ENCODE assay signal across 9 mouse cellular contexts in genomic region chr11:53758791-53759351, GRCm38 (mm10). TPM values are rescaled to one million over a fixed set of nuclear protein-coding genes. Genes with fewer than 3 reads are reported as not detected.
A peak's percentile ranks its signal among the peaks of the same experiment; 100 is the strongest.
DNase-seq lines count a peak whose midpoint lies in the region; ATAC-seq and TF ChIP-seq lines count a peak whose summit lies in the region.
"Had no signal": no experiment of that assay in that cellular context is flagged by ENCODE, and none has a peak within 500 bp of the region (broad histone marks: within the 10 kb centered on the region; RNA-seq: fewer than 3 reads in every experiment).

No protein-coding gene starts in this region.

- peaks cover 51% of the 10 kb centered on the region for H3K27me3 ChIP-seq in forebrain, embryonic 10.5 days (ENCODE audit: poor library complexity, severe bottlenecking)
- peaks cover 12% of the 10 kb centered on the region for H3K27me3 ChIP-seq in forebrain, embryonic 15.5 days
- no peaks in the 10 kb centered on the region for H3K27me3 ChIP-seq in C2C12 (ENCODE audit: control insufficient read depth, insufficient read depth, insufficient read length)
- no peaks in the 10 kb centered on the region for H3K27me3 ChIP-seq in embryonic facial prominence, embryonic 15.5 days
- H3K27me3 ChIP-seq in liver, postnatal 0 days (ENCODE audit: insufficient read depth, low read length): no peaks in the 10 kb centered on the region

- no peaks in the 10 kb centered on the region for H3K79me3 ChIP-seq in C2C12 (ENCODE audit: low read depth)

- TF ChIP-seq CTCF in C2C12 (IDR thresholded peaks at IDR 0.05; ENCODE audit: control insufficient read depth, insufficient read depth, insufficient read length): peak; percentile 24
- peak; percentile 63 for TF ChIP-seq CTCF in liver, postnatal 0 days (IDR thresholded peaks at IDR 0.05; ENCODE audit: low read depth)

- H3K4me2 ChIP-seq in forebrain, embryonic 15.5 days (replicated peaks): no peak overlapping the region
- H3K4me2 ChIP-seq in embryonic facial prominence, embryonic 15.5 days (replicated peaks): no peak overlapping the region
- no peak overlapping the region for H3K4me2 ChIP-seq in liver, postnatal 0 days (ENCODE audit: low read depth, low read length)

- whole genome bisulfite sequencing in forebrain, embryonic 10.5 days: 44% methylated on average over 6 of the region's 6 CpGs
- WGBS in forebrain, embryonic 15.5 days: 48% methylated on average over 6 of the region's 6 CpGs
- WGBS in embryonic facial prominence, embryonic 15.5 days: 38% methylated on average over 6 of the region's 6 CpGs
- WGBS in liver, postnatal 0 days (ENCODE audit: insufficient replicate concordance): 48% methylated on average over 6 of the region's 6 CpGs

- DNase-seq in forebrain, embryonic 10.5 days (ENCODE audit: extremely low spot score, low spot score): no peak
- DNase-seq in liver, postnatal 0 days: no peak
- no peak for DNase-seq in layer of hippocampus, adult 9-10 months (ENCODE audit: low spot score)
- DNase-seq in cerebellum, adult 9-10 months: no peak

- no peaks in the 10 kb centered on the region for H3K79me2 ChIP-seq in C2C12 (ENCODE audit: control insufficient read depth, insufficient read depth)

- H3ac ChIP-seq in C2C12 (ENCODE audit: control insufficient read depth, insufficient read length, low read depth): no peak overlapping the region

- no peaks in the 10 kb centered on the region for H3K9me3 ChIP-seq in forebrain, embryonic 10.5 days
- no peaks in the 10 kb centered on the region for H3K9me3 ChIP-seq in forebrain, embryonic 15.5 days
- no peaks in the 10 kb centered on the region for H3K9me3 ChIP-seq in embryonic facial prominence, embryonic 15.5 days (replicated peaks)
- no peaks in the 10 kb centered on the region for H3K9me3 ChIP-seq in liver, postnatal 0 days (ENCODE audit: low read length)
- H3K9me3 ChIP-seq: G1E had no signal

- ATAC-seq in forebrain, embryonic 15.5 days (replicated peaks): no peak
- ATAC-seq in embryonic facial prominence, embryonic 15.5 days (ENCODE audit: insufficient number of reproducible peaks, low FRiP score, low TSS enrichment, low read depth): no peak
- no peak for ATAC-seq in liver, postnatal 0 days
- no peak for ATAC-seq in inflammation-experienced regulatory T-cells, adult 6 months

- peaks cover 53% of the 10 kb centered on the region for H3K4me1 ChIP-seq in forebrain, embryonic 10.5 days
- peaks cover 28% of the 10 kb centered on the region for H3K4me1 ChIP-seq in forebrain, embryonic 15.5 days
- H3K4me1 ChIP-seq in embryonic facial prominence, embryonic 15.5 days: peaks cover 45% of the 10 kb centered on the region
- peaks cover 28% of the 10 kb centered on the region for H3K4me1 ChIP-seq in liver, postnatal 0 days (ENCODE audit: insufficient read depth)

- H3K36me3 ChIP-seq in forebrain, embryonic 10.5 days (replicated peaks): no peaks in the 10 kb centered on the region
- no peaks in the 10 kb centered on the region for H3K36me3 ChIP-seq in forebrain, embryonic 15.5 days
- H3K36me3 ChIP-seq in C2C12 (ENCODE audit: control insufficient read depth, insufficient read depth): no peaks in the 10 kb centered on the region
- no peaks in the 10 kb centered on the region for H3K36me3 ChIP-seq in embryonic facial prominence, embryonic 15.5 days
- no peaks in the 10 kb centered on the region for H3K36me3 ChIP-seq in liver, postnatal 0 days (replicated peaks; ENCODE audit: insufficient read depth, low read length)
- H3K36me3 ChIP-seq: G1E had no signal

- no peak for TF ChIP-seq EP300 in liver, postnatal 0 days (IDR thresholded peaks at IDR 0.05; ENCODE audit: low read depth)

- no peak overlapping the region for H3K9ac ChIP-seq in forebrain, embryonic 15.5 days (replicated peaks)
- H3K9ac ChIP-seq in embryonic facial prominence, embryonic 15.5 days: no peak overlapping the region
- H3K9ac ChIP-seq in liver, postnatal 0 days (replicated peaks): no peak overlapping the region

- H3K27ac ChIP-seq in forebrain, embryonic 10.5 days: 0 out of 2 replicates have a peak overlapping the region, but pooled peaks have one; percentile 52
- no peak overlapping the region for H3K27ac ChIP-seq in forebrain, embryonic 15.5 days (replicated peaks)
- peak overlapping the region; percentile 35 for H3K27ac ChIP-seq in embryonic facial prominence, embryonic 15.5 days (replicated peaks)
- no peak overlapping the region for H3K27ac ChIP-seq in liver, postnatal 0 days (ENCODE audit: low read depth)

- no peak overlapping the region for H3K4me3 ChIP-seq in forebrain, embryonic 10.5 days
- H3K4me3 ChIP-seq in forebrain, embryonic 15.5 days: no peak overlapping the region
- no peak overlapping the region for H3K4me3 ChIP-seq in C2C12 (ENCODE audit: insufficient read depth, poor library complexity, severe bottlenecking)
- no peak overlapping the region for H3K4me3 ChIP-seq in embryonic facial prominence, embryonic 15.5 days (replicated peaks)
- H3K4me3 ChIP-seq in liver, postnatal 0 days (ENCODE audit: low read depth, low read length): no peak overlapping the region

TF ChIP-seq in C2C12, 6 proteins besides CTCF, POLR2A, EP300 and RAD21:
- no peak for TF ChIP-seq MYOG (IDR thresholded peaks at IDR 0.05; ENCODE audit: control insufficient read depth, extremely low read depth, insufficient read length)
- no peak for TF ChIP-seq USF1 (IDR thresholded peaks at IDR 0.05; ENCODE audit: low read depth)
- TF ChIP-seq MAX (IDR thresholded peaks at IDR 0.05): no peak
- no peak for TF ChIP-seq MYOD1 (IDR thresholded peaks at IDR 0.05; ENCODE audit: control insufficient read depth, insufficient read length, low read depth)
- TF ChIP-seq FOSL1 (IDR thresholded peaks at IDR 0.05; ENCODE audit: insufficient read depth, low read length, poor library complexity, severe bottlenecking): no peak
- TF ChIP-seq CEBPB (IDR thresholded peaks at IDR 0.05; ENCODE audit: low read depth): no peak
TF ChIP-seq in C2C12: peak in this region for 0.

RNA-seq across cellular contexts. Expression of gene Irf1, which starts 10.9 kb away (rescaled TPM):
- 3.7 and 4.9 TPM in 2 replicates for polyA plus RNA-seq in forebrain, embryonic 10.5 days (2016; fragmentation: Nextera tagmentation; extraction: Ambion mirVana)
- 2.9 and 3.3 TPM in 2 replicates for polyA plus RNA-seq in forebrain, embryonic 15.5 days (2015; fragmentation: Nextera tagmentation; extraction: Ambion mirVana)
- polyA plus RNA-seq in C2C12 (2012; fragmentation: generic; extraction: Trizol): 26.7 TPM
- polyA plus RNA-seq in embryonic facial prominence, embryonic 15.5 days (2015; fragmentation: Nextera tagmentation; extraction: Ambion mirVana): 14.8 and 16.2 TPM in 2 replicates
- 22.0 and 24.5 TPM in 2 replicates for polyA plus RNA-seq in liver, postnatal 0 days (2015; fragmentation: Nextera tagmentation; extraction: Ambion mirVana)
- polyA plus RNA-seq in inflammation-experienced regulatory T-cells, adult 6 months (2017; shearing (Covaris generic)): 100 to 1,000 TPM; 273 to 355 (median 291) TPM

RNA-seq across cellular contexts. Expression of gene Gm17334, which starts 14.1 kb away (rescaled TPM):
- not detected in 2 replicates for polyA plus RNA-seq in forebrain, embryonic 10.5 days (2016; fragmentation: Nextera tagmentation; extraction: Ambion mirVana)
- not detected in 2 replicates for polyA plus RNA-seq in forebrain, embryonic 15.5 days (2015; fragmentation: Nextera tagmentation; extraction: Ambion mirVana)
- 0.18 TPM for polyA plus RNA-seq in C2C12 (2012; fragmentation: generic; extraction: Trizol)
- polyA plus RNA-seq in embryonic facial prominence, embryonic 15.5 days (2015; fragmentation: Nextera tagmentation; extraction: Ambion mirVana): 0.31 and 0.50 TPM in 2 replicates
- 0.12 and 0.23 TPM in 2 replicates for polyA plus RNA-seq in liver, postnatal 0 days (2015; fragmentation: Nextera tagmentation; extraction: Ambion mirVana)
- 1 to 10 TPM; 5.6 to 9.0 (median 6.7) TPM for polyA plus RNA-seq in inflammation-experienced regulatory T-cells, adult 6 months (2017; shearing (Covaris generic))
- polyA plus RNA-seq: G1E had no signal

RNA-seq across cellular contexts. Expression of gene Il5, which starts 38.3 kb away (rescaled TPM):
- polyA plus RNA-seq in forebrain, embryonic 10.5 days (2016; fragmentation: Nextera tagmentation; extraction: Ambion mirVana): 0.11 TPM in 1 of 2 replicates, not detected in the other
- not detected in 2 replicates for polyA plus RNA-seq in forebrain, embryonic 15.5 days (2015; fragmentation: Nextera tagmentation; extraction: Ambion mirVana)
- polyA plus RNA-seq in C2C12 (2012; fragmentation: generic; extraction: Trizol): not detected
- polyA plus RNA-seq in embryonic facial prominence, embryonic 15.5 days (2015; fragmentation: Nextera tagmentation; extraction: Ambion mirVana): not detected in 2 replicates
- not detected in 2 replicates for polyA plus RNA-seq in liver, postnatal 0 days (2015; fragmentation: Nextera tagmentation; extraction: Ambion mirVana)
- not detected for polyA plus RNA-seq in inflammation-experienced regulatory T-cells, adult 6 months (2017; shearing (Covaris generic))
- polyA plus RNA-seq: G1E had no signal

RNA-seq across cellular contexts. Expression of gene Rad50, which starts 51.8 kb away (rescaled TPM):
- 27.4 and 27.8 TPM in 2 replicates for polyA plus RNA-seq in forebrain, embryonic 10.5 days (2016; fragmentation: Nextera tagmentation; extraction: Ambion mirVana)
- polyA plus RNA-seq in forebrain, embryonic 15.5 days (2015; fragmentation: Nextera tagmentation; extraction: Ambion mirVana): 14.0 and 15.2 TPM in 2 replicates
- 7.9 TPM for polyA plus RNA-seq in C2C12 (2012; fragmentation: generic; extraction: Trizol)
- 24.6 and 28.8 TPM in 2 replicates for polyA plus RNA-seq in embryonic facial prominence, embryonic 15.5 days (2015; fragmentation: Nextera tagmentation; extraction: Ambion mirVana)
- 9.7 and 11.1 TPM in 2 replicates for polyA plus RNA-seq in liver, postnatal 0 days (2015; fragmentation: Nextera tagmentation; extraction: Ambion mirVana)
- 10 to 100 TPM; 47.3 to 53.7 (median 48.6) TPM for polyA plus RNA-seq in inflammation-experienced regulatory T-cells, adult 6 months (2017; shearing (Covaris generic))

Comparison
In these comparisons a context has a peak if more than half of its experiments do, and no peak if none do; other contexts are left out.
1. H3K27ac ChIP-seq: peak in forebrain, embryonic 10.5 days (single experiment) and embryonic facial prominence, embryonic 15.5 days (single experiment); none in forebrain, embryonic 15.5 days (single experiment) and liver, postnatal 0 days (single experiment).